Mouse (Mus musculus) naive thymus-derived CD4-positive, alpha-beta T cell, adult 5 months (primary cell): ENCODE results near the gene Mvb12a. TPM values are rescaled to one million over a fixed set of nuclear protein-coding genes. Genes with fewer than 3 reads are reported as not detected.

Experiments
- polyA plus RNA-seq: library from polyadenylated mRNA; unstranded; fragments of 100-300 nt; shearing (Covaris generic); gene quantifications from one replicate; pipeline ENCODE4 v1.2.1, GENCODE M21; 2017

Gene Mvb12a
- polyA plus RNA-seq: 44.2 TPM

GRCm38 (mm10) chr8:71542632-71543343, at the start of gene Mvb12a:
Gene Mvb12a (plus strand): TSS chr8:71542922.

DNA sequence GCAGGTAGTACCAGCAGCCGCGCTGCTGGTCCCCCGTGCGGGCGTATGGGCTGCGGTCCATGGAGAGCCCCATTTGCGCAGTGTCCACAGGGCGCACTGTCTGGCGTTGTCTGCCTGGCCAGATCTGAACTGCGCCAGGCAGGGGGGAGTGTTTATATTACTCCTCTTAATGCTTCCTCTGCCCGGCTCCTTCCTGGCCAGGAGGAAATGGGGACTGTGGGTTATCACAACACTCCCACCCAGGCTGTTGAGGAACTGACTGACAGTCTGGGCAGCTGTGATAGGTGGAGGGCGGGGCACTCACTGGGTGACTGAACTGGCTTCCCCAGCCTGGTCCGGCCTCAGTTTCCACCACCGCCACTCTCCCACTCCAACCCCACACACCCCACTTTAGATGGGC, 31.1 kb upstream of the Mvb12a start, which contains the start of gene Plvap:
Plvap (minus strand) TSS at position 109 of the 400 bp plus-strand sequence.

GRCm38 (mm10) chr8:71525226-71526050, 17.3 kb upstream of the Mvb12a start, which contains the start of gene Ccdc194:
Gene Ccdc194 (minus strand): TSS chr8:71525711.

GRCm38 (mm10) chr8:71537028-71537867, 5.5 kb upstream of the Mvb12a start, which contains the start of gene Bst2:
Gene Bst2 (minus strand): TSS chr8:71537456.

GRCm38 (mm10) chr8:71558071-71558957, 15.6 kb downstream of the Mvb12a start, which contains the start of gene Tmem221:
Gene Tmem221 (minus strand): TSS chr8:71558871.

DNA sequence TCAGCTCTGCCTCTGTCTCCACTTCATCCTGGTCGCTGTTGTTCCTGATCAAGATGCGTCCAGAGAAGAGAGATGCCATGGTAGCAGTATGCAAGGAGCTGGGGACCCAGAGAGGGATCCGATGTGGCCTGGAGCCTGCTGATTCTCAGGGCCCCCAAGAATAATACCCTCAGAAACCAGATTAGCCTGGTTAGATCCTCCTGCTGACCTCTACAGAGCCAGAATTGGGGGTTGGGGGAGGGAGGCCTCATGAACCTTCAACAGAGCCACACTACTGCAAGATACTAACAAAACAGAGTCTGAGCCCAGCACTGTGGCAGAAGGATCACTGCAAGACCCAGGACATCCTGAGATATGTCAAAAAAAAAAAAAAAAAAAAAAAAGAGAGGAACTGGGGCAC, 23.8 kb downstream of the Mvb12a start, which contains the start of gene Nxnl1:
Nxnl1 (minus strand) TSS at position 101 of the 400 bp plus-strand sequence.

DNA sequence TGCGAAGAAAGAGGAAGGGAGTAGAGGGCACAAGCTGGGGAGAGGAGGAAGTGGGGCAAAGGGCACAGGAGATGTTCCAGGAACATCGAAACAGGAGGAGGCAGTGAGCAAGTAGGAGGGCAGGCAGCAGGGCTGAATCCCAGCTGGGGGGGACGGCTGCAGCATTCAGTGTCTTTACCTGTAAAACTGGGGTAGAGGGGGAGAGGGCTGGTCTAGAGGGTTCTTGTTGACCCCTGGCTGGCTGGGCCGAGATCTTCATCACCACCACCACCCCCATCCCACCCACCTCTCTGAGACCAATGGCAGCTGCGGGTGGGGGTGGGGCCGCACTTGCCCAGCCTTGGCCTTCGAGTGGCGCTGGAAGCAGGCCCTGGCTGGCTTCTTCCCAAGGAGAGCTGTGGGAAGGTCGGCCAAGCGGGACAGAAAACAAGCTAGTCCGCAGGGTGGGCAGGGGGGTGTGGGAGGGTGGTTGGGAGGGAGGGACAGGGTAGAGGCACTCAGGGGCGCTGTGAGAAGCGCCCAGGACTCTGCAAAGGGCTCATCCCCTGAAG, 25.7 kb downstream of the Mvb12a start, which contains the start of gene Slc27a1:
Slc27a1 (plus strand) TSS at position 496 of the 551 bp plus-strand sequence.

DNA sequence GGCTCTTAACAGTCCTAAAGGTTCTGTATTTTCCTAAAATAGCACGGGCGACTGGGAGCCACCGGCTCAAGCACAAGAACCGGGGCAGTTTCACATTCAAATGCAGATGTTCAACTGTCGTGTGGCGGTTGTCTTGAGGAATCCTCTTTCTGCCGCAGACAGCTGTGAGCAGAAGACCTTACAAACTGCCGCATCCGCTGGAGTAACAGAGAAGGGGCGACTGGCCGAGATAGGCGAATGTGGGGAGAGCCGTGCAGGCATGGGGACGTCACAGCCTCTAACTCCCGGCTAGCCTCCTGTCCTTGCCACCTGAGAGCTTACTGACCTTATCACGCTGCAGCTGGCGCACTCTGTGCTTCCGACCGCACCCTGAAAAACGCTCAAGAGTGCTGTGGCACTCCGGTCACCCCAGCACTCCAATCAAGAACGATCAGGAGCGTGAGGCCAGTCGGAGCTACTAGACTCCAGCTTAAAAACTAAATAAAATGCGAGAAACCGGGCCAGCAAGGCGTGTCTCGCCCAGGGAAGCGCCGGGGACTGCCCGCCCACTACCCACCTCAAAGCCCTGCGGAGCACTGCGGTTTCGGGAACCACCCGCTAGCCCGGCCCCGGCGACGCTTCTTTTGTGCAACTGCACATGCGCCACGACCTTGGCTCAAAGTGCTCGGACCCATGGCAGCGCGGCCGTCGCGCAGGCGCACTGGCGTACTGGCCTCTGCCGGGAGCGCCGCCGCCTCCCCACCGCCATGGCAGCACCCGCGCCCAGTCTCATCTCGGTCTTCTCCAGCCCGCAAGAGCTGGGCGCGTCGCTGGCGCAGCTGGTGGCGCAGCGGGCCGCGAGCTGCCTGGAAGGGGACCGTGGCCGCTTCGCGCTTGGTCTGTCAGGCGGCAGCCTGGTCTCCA, 49.0 kb downstream of the Mvb12a start, which contains the start of gene Pgls:
Pgls (plus strand) TSS at position 706 of the 903 bp plus-strand sequence.

DNA sequence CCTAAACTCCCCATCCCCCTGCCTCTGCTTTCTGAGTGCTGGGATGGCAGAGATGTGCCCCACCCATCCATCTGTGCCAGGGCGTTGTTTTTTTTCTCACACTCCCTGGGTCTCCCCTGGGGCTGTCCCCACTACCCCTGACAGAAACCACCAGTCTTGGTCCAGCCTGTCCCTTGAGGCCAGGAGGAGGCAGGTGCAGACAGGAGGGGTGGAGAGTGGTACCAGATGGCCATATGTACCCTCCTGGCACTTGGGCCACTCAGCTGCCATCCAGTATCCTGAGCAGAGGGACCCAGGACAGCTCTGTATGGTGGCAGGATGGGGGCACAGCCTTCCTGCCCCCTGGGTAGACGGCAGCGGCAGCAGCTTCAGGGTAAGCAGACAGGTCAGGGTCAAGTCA, 54.7 kb downstream of the Mvb12a start, which contains the start of gene Fam129c:
Fam129c (plus strand) TSS at position 198 of the 400 bp plus-strand sequence.

Other genes starting within 250 kb of the Mvb12a start
- gene Use1, start 176.1 kb upstream of the Mvb12a start, polyA plus RNA-seq: 230 TPM
- 22.9 TPM for gene Ocel1, start 171.6 kb upstream of the Mvb12a start, polyA plus RNA-seq
- 2.9 TPM for gene Nr2f6, start 161.0 kb upstream of the Mvb12a start, polyA plus RNA-seq
- gene Ushbp1, start 147.1 kb upstream of the Mvb12a start, polyA plus RNA-seq: 0.24 TPM
- gene Babam1, start 146.1 kb upstream of the Mvb12a start, polyA plus RNA-seq: 70.3 TPM
- 0.21 TPM for gene Ankle1, start 136.9 kb upstream of the Mvb12a start, polyA plus RNA-seq
- gene Abhd8, start 79.3 kb upstream of the Mvb12a start, polyA plus RNA-seq: 93.0 TPM
- 41.6 TPM for gene Mrpl34, start 78.0 kb upstream of the Mvb12a start, polyA plus RNA-seq
- 153 TPM for gene Dda1, start 73.7 kb upstream of the Mvb12a start, polyA plus RNA-seq
- gene Ano8, start 57.0 kb upstream of the Mvb12a start, polyA plus RNA-seq: 14.2 TPM
- 5.4 TPM for gene Gtpbp3, start 54.8 kb upstream of the Mvb12a start, polyA plus RNA-seq
- not detected for gene Plvap, start 31.2 kb upstream of the Mvb12a start, polyA plus RNA-seq
- gene Ccdc194, start 17.2 kb upstream of the Mvb12a start, polyA plus RNA-seq: not detected
- gene Bst2, start 5.5 kb upstream of the Mvb12a start, polyA plus RNA-seq: 71.8 TPM
- 1.5 TPM for gene Tmem221, start 15.9 kb downstream of the Mvb12a start, polyA plus RNA-seq
- gene Nxnl1, start 23.7 kb downstream of the Mvb12a start, polyA plus RNA-seq: 0.25 TPM
- gene Slc27a1, start 26.0 kb downstream of the Mvb12a start, polyA plus RNA-seq: 8.1 TPM
- 79.0 TPM for gene Pgls, start 49.3 kb downstream of the Mvb12a start, polyA plus RNA-seq
- gene Fam129c, start 54.7 kb downstream of the Mvb12a start, polyA plus RNA-seq: 2.7 TPM
- gene Colgalt1, start 68.1 kb downstream of the Mvb12a start, polyA plus RNA-seq: 49.3 TPM
- 0.44 TPM for gene Unc13a, start 128.8 kb downstream of the Mvb12a start, polyA plus RNA-seq
- gene Jak3, start 133.4 kb downstream of the Mvb12a start, polyA plus RNA-seq: 78.2 TPM
- gene Insl3, start 146.3 kb downstream of the Mvb12a start, polyA plus RNA-seq: 28.9 TPM
- 1.6 TPM for gene B3gnt3, start 158.9 kb downstream of the Mvb12a start, polyA plus RNA-seq
- gene Fcho1, start 182.8 kb downstream of the Mvb12a start, polyA plus RNA-seq: 144 TPM